Mouse (Mus musculus): Measurements from ENCODE around the gene Adamts3.
A peak's percentile ranks its signal among the peaks of the same experiment; 100 is the strongest.

The Adamts3 gene

GRCm38 (mm10) chr5:89701241-89702007, 181.7 kb downstream of the Adamts3 start:
- peak; percentile 45 for DNase-seq

DNA sequence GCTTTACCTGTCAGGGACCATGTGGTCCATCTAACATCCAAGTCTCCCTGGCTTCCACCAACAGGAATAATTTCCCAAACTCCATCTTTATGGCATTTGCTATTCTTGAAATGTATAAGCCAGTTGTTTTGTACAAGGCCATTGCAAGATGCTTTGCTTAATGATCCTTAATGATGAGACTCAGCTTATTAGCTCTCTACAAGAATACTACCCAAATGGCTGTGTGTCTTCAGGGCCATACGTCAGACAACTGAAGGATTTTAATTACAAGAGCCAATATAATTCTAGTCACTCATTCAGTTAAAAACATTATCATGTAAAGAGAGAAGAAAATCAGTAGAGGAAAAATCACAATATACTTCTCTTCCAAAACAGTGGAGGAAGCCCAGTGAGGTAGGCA, 195.3 kb downstream of the Adamts3 start:
- no peak for DNase-seq

DNA sequence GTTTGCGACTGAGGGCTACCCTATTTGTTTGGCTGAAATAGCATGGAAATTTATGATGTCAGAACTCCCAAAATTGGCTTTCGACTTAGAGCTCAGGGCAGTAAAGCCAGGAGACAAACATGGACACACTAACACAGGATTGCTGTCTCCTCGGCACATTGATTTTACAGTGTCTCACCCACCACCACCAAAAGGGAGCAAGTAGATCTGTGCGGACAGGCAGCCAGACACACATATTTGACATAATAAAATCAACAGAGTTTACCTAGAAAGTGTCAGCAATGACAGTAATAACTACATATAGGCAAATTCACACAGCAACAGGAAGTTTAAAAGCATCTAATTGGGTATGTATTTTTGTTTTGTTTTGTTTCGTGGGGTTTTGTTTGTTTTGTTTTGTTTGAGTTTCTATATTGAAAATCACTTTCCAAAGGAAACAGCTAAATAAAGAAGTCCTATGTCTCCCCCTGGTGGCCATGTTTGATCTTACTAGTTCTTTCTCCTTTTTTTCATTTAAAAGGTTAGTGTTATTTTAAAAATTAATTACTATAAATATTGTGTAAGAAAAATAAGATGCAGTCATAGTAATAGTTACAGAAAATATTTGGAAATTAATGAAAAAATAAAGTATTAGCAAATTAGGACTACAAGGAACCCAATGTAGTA, 203.1 kb downstream of the Adamts3 start:
- DNase-seq, result no peak

- no peak for DNase-seq
Observed at GRCm38 (mm10) chr5:89678148-89678547, 205.0 kb downstream of the Adamts3 start.

GRCm38 (mm10) chr5:89674066-89674848, 208.9 kb downstream of the Adamts3 start:
- DNase-seq, result no peak

DNA sequence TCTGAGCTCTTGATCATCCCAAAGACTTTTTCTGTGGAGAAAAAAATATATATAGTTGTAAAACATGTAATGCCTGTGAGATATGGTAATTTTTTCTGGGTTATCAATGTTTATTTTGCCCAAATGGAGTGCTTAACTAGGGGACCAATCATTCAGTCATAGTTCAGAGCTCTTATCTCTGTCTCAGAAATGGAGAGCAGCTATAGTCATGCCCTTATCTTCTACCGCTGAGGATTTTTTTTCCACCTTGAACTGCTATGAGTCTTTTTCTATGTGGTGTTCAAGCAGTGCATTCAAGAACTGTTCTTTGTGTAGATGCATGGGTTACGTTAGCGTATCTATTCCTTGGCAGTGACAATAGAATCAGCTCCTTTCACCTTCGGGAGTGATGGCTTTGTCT, 210.2 kb downstream of the Adamts3 start:
- no peak for DNase-seq

- DNase-seq, result no peak
Observed at GRCm38 (mm10) chr5:89654327-89654726, 228.8 kb downstream of the Adamts3 start.

DNA sequence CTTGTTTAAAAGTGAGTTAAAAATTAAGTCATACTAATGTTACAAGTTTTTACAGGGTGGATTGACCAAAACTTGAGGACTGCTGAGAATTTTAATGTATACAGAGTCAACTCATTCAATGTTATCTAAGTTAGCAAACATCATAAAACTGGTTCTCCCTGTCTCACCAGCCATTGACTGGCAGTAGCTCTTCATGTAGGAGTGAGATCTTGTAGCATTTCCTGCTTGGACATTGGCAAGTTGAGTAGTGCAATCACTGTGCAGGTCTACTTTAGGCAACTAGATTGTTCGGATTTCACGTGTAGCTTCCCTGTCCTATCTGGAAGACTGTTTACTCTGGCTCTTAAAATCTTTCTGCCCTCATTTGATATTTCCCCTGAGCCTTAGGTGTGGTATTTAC, 229.3 kb downstream of the Adamts3 start:
- DNase-seq, result no peak

- DNase-seq, result no peak
Observed at GRCm38 (mm10) chr5:89646940-89647339, 236.2 kb downstream of the Adamts3 start.

DNA sequence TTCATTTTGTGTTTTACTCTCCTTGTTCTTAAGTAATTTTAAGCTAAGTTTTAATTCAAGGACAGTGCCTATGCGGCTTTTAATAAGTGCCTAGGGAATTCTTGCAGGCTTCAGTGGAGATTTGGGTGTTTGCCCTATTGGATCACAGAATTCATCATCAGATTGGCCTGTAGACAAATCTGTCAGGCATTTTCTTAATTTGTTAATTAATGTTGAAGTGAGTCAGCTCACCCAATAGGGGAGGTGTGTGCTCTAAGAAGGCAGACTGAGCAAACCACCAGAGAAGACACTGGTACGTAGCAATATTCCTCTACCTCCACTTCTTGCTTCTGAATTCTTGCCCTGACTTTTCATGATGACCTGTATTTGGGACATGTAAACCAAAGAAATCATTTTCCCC, 247.7 kb downstream of the Adamts3 start:
- DNase-seq, result no peak

DNA sequence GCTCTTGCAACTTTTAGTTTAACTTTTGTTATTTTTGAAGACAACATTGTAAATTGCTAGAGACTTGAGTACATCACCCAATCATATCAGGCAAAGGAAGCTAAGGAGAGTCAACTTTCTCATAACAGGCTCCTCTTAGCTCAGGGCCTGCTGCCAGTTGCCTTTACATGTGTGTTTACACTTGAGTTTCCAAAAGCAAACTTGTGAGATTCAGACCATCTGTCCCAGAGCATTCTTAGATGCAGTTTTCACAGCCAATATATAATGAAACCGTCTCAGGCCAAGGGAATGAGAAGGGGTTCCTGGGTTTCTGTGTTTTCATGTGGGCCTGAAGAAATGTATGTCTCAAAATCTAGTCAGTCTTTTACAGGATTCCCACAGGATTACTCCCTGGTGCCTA, 251.5 kb downstream of the Adamts3 start:
- no peak for DNase-seq
